ENCODE assay signal across 9 mouse cellular contexts in the genomic region with DNA sequence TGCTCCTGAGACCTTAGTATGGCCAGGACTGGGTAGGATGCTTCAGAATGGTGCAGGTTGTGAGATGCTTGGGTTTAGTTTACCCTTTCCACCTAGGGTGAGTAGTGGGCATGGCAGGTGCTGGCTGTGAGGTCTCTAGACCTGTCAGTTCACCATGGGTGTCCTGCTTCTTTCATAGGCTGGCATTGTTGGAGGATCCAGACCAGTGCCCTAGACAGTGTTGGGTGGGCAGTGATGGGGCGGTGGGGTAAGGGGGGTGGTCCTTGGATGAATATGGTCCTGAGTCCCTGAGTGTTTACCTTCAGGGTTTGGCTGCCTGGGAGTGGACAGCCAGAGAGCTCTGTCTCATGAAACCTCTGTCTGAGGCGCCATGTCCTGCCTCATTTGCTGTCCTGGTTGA. TPM values are rescaled to one million over a fixed set of nuclear protein-coding genes. Genes with fewer than 3 reads are reported as not detected.
DNase-seq lines count a peak whose midpoint lies in the region; ATAC-seq and TF ChIP-seq lines count a peak whose summit lies in the region.
"Had no signal": no experiment of that assay in that cellular context is flagged by ENCODE, and none has a peak within 500 bp of the region (broad histone marks: within the 10 kb centered on the region; RNA-seq: fewer than 3 reads in every experiment).

No protein-coding gene starts in this region.

- peaks cover 57% of the 10 kb centered on the region for H3K36me3 ChIP-seq in intestine, postnatal 0 days (ENCODE audit: control insufficient read depth, insufficient read depth)
- H3K36me3 ChIP-seq in neural tube, embryonic 13.5 days = peaks cover 60% of the 10 kb centered on the region

- peak overlapping the region; percentile 90 for H3K4me2 ChIP-seq in intestine, postnatal 0 days (replicated peaks; ENCODE audit: low read depth)
- H3K4me2 ChIP-seq in neural tube, embryonic 13.5 days = peak overlapping the region; percentile 98

- no peak for DNase-seq in layer of hippocampus, adult 2 months (ENCODE audit: low spot score in 2 of 2)
- DNase-seq in layer of hippocampus, adult 9-11 months = no peak
- DNase-seq in right cerebral cortex, postnatal 4 days = no peak
- DNase-seq in frontal cortex, postnatal 25 days (ENCODE audit: low spot score in 2 of 2) = no peak
- no peak for DNase-seq in urinary bladder, adult 2 months (ENCODE audit: low spot score)

- H3K27ac ChIP-seq in layer of hippocampus, adult 2 months = peak overlapping the region; percentile 100
- no peak overlapping the region for H3K27ac ChIP-seq in embryonic fibroblast, embryonic 13.5 days (ENCODE audit: insufficient read depth, low read length)
- peak overlapping the region; percentile 100; the same call in 1 of the 2 replicates for H3K27ac ChIP-seq in intestine, postnatal 0 days (ENCODE audit: low read depth, low read length)
- H3K27ac ChIP-seq in neural tube, embryonic 13.5 days (replicated peaks) = peak overlapping the region; percentile 100

- H3K4me3 ChIP-seq in layer of hippocampus, adult 2 months = peak overlapping the region; percentile 100; the same call in 1 of the 2 replicates
- peak overlapping the region; percentile 97 for H3K4me3 ChIP-seq in embryonic fibroblast, embryonic 13.5 days (ENCODE audit: insufficient read depth, low read length)
- H3K4me3 ChIP-seq in intestine, postnatal 0 days (ENCODE audit: low read depth, low read length) = peak overlapping the region; percentile 88; the same call in 1 of the 2 replicates
- H3K4me3 ChIP-seq in neural tube, embryonic 13.5 days = peak overlapping the region; percentile 70

- no peak for TF ChIP-seq POLR2A in embryonic fibroblast, embryonic 13.5 days (IDR thresholded peaks at IDR 0.05; ENCODE audit: low read depth, low read length)

- no peak for ATAC-seq in intestine, postnatal 0 days
- no peak for ATAC-seq in neural tube, embryonic 13.5 days (ENCODE audit: low read depth)

- no peak for TF ChIP-seq CTCF in layer of hippocampus, adult 2 months (conservative IDR thresholded peaks at IDR 0.05)
- TF ChIP-seq CTCF in embryonic fibroblast, embryonic 13.5 days (IDR thresholded peaks at IDR 0.05; ENCODE audit: borderline replicate concordance, insufficient read depth, low read length) = no peak
- no peak for TF ChIP-seq CTCF in intestine, postnatal 0 days (IDR thresholded peaks at IDR 0.05; ENCODE audit: low read depth)

- no peaks in the 10 kb centered on the region for H3K9me3 ChIP-seq in intestine, postnatal 0 days (ENCODE audit: control insufficient read depth)
- H3K9me3 ChIP-seq in neural tube, embryonic 13.5 days = no peaks in the 10 kb centered on the region

- H3K9ac ChIP-seq in intestine, postnatal 0 days (ENCODE audit: low read depth, low read length) = no peak overlapping the region
- H3K9ac ChIP-seq in neural tube, embryonic 13.5 days = peak overlapping the region; percentile 98

- WGBS in intestine, postnatal 0 days = 16% methylated on average over 2 of the region's 2 CpGs
- 90% methylated on average over 2 of the region's 2 CpGs for WGBS in neural tube, embryonic 13.5 days

- no peaks in the 10 kb centered on the region for H3K4me1 ChIP-seq in embryonic fibroblast, embryonic 13.5 days (ENCODE audit: control insufficient read depth, insufficient read depth, low read length)
- H3K4me1 ChIP-seq in intestine, postnatal 0 days (replicated peaks; ENCODE audit: control insufficient read depth, insufficient read depth, low read length) = peaks cover 7% of the 10 kb centered on the region; the same call in 1 of the 2 replicates
- H3K4me1 ChIP-seq in neural tube, embryonic 13.5 days (replicated peaks) = peaks cover 72% of the 10 kb centered on the region

- H3K27me3 ChIP-seq in intestine, postnatal 0 days (replicated peaks; ENCODE audit: control insufficient read depth, insufficient read depth, low read length) = no peaks in the 10 kb centered on the region
- no peaks in the 10 kb centered on the region for H3K27me3 ChIP-seq in neural tube, embryonic 13.5 days

RNA-seq across cellular contexts. Expression of a gene that starts 3.7 kb away (rescaled TPM):
- 10 to 100 TPM; 56.9 to 58.7 TPM for total RNA-seq in layer of hippocampus, adult 2 months (2021)
- 351 and 422 TPM in 2 replicates for polyA plus RNA-seq in embryonic fibroblast, embryonic 13.5 days (2011; ENCODE audit: insufficient read length, low read depth, missing spikeins)
- polyA plus RNA-seq in intestine, postnatal 0 days (2015; fragmentation: Nextera tagmentation; extraction: Ambion mirVana) = 86.9 and 92.2 TPM in 2 replicates
- 87.9 and 114 TPM in 2 replicates for polyA plus RNA-seq in neural tube, embryonic 13.5 days (2015; fragmentation: Nextera tagmentation; extraction: Ambion mirVana)
- 140 and 166 TPM in 2 replicates for polyA plus RNA-seq in urinary bladder, adult 2 months (2012; rRNA removed)

RNA-seq across cellular contexts. Expression of a gene that starts 16.4 kb away (rescaled TPM):
- 1 to 10 TPM; 1.5 to 2.6 TPM for total RNA-seq in layer of hippocampus, adult 2 months (2021)
- not detected in 2 replicates for polyA plus RNA-seq in embryonic fibroblast, embryonic 13.5 days (2011; ENCODE audit: insufficient read length, low read depth, missing spikeins)
- 1.1 TPM in 2 replicates for polyA plus RNA-seq in intestine, postnatal 0 days (2015; fragmentation: Nextera tagmentation; extraction: Ambion mirVana)
- 14.3 and 14.7 TPM in 2 replicates for polyA plus RNA-seq in neural tube, embryonic 13.5 days (2015; fragmentation: Nextera tagmentation; extraction: Ambion mirVana)
- 0.62 and 1.0 TPM in 2 replicates for polyA plus RNA-seq in urinary bladder, adult 2 months (2012; rRNA removed)

RNA-seq across cellular contexts. Expression of a gene that starts 16.5 kb away (rescaled TPM):
- 10 to 100 TPM; 33.7 to 37.1 TPM for total RNA-seq in layer of hippocampus, adult 2 months (2021)
- polyA plus RNA-seq in embryonic fibroblast, embryonic 13.5 days (2011; ENCODE audit: insufficient read length, low read depth, missing spikeins) = 3.1 and 4.9 TPM in 2 replicates
- 6.2 and 7.2 TPM in 2 replicates for polyA plus RNA-seq in intestine, postnatal 0 days (2015; fragmentation: Nextera tagmentation; extraction: Ambion mirVana)
- polyA plus RNA-seq in neural tube, embryonic 13.5 days (2015; fragmentation: Nextera tagmentation; extraction: Ambion mirVana) = 343 and 361 TPM in 2 replicates
- polyA plus RNA-seq in urinary bladder, adult 2 months (2012; rRNA removed) = 1.8 TPM in 2 replicates

RNA-seq across cellular contexts. Expression of a gene that starts 28.2 kb away (rescaled TPM):
- not detected for total RNA-seq in layer of hippocampus, adult 2 months (2021)
- polyA plus RNA-seq in embryonic fibroblast, embryonic 13.5 days (2011; ENCODE audit: insufficient read length, low read depth, missing spikeins) = not detected in 2 replicates
- polyA plus RNA-seq in intestine, postnatal 0 days (2015; fragmentation: Nextera tagmentation; extraction: Ambion mirVana) = not detected in 2 replicates
- polyA plus RNA-seq in neural tube, embryonic 13.5 days (2015; fragmentation: Nextera tagmentation; extraction: Ambion mirVana) = 0.67 TPM in 1 of 2 replicates, not detected in the other
- 0.19 TPM in 1 of 2 replicates, not detected in the other for polyA plus RNA-seq in urinary bladder, adult 2 months (2012; rRNA removed)
- total RNA-seq: left cerebral cortex, postnatal 4 days had no signal

RNA-seq across cellular contexts. Expression of a gene that starts 32.8 kb away (rescaled TPM):
- not detected for total RNA-seq in layer of hippocampus, adult 2 months (2021)
- not detected in 2 replicates for polyA plus RNA-seq in embryonic fibroblast, embryonic 13.5 days (2011; ENCODE audit: insufficient read length, low read depth, missing spikeins)
- polyA plus RNA-seq in intestine, postnatal 0 days (2015; fragmentation: Nextera tagmentation; extraction: Ambion mirVana) = not detected in 2 replicates
- not detected in 2 replicates for polyA plus RNA-seq in neural tube, embryonic 13.5 days (2015; fragmentation: Nextera tagmentation; extraction: Ambion mirVana)
- 564 and 1,194 TPM in 2 replicates for polyA plus RNA-seq in urinary bladder, adult 2 months (2012; rRNA removed)
- total RNA-seq: left cerebral cortex, postnatal 4 days had no signal

Comparison
In these comparisons a context has a peak if more than half of its experiments do, and no peak if none do; other contexts are left out.
1. RNA of a gene that starts 16.5 kb away (polyA plus RNA-seq): 343 to 361 TPM in neural tube, embryonic 13.5 days; 6.2 to 7.2 TPM in intestine, postnatal 0 days, 3.1 to 4.9 TPM in embryonic fibroblast, embryonic 13.5 days and 1.8 TPM in urinary bladder, adult 2 months; every median in the first group is over 10 times any median in the second.
2. Peak in every context shown above with its lines, with median percentiles within 50 percentile points of each other: H3K4me3 ChIP-seq.